Mouse (Mus musculus) midbrain, embryonic 13.5 days (tissue): ENCODE measurements around the gene Rufy2. TPM values are rescaled to one million over a fixed set of nuclear protein-coding genes. Genes with fewer than 3 reads are reported as not detected.
"Not testable (repeated sequence)": the region's sequence is repeated elsewhere in the genome, so short reads cannot be mapped to it uniquely, and the experiment has no call there.

Experiments
- ATAC-seq: fragments of 200-750 bp; cut with Nextera tagmentation; 2 replicates; pipeline ENCODE4 v1.8.0; 2017; ENCODE audit warnings: mild to moderate bottlenecking, moderate TSS enrichment, moderate library complexity
- H3K27ac ChIP-seq: fragments of 300-500 bp; sonication (generic); 2 replicates; pipeline ENCODE4 v1.5.1; 2015; ENCODE audit warnings: inconsistent platforms, mild to moderate bottlenecking, moderate library complexity
- H3K27me3 ChIP-seq: fragments of 300-500 bp; sonication (generic); 2 replicates; pipeline ENCODE4 v1.6.1; 2015; ENCODE audit warnings: mild to moderate bottlenecking, inconsistent platforms
- H3K36me3 ChIP-seq: fragments of 300-500 bp; sonication (generic); 2 replicates; pipeline ENCODE4 v1.6.1; 2015; ENCODE audit warnings: mild to moderate bottlenecking, inconsistent platforms
- H3K4me1 ChIP-seq: fragments of 300-500 bp; sonication (generic); replicated peaks from 2 replicates; pipeline ENCODE4 v1.6.1; 2015; ENCODE audit warnings: inconsistent platforms
- H3K4me2 ChIP-seq: fragments of 300-500 bp; sonication (generic); replicated peaks from 2 replicates; pipeline ENCODE4 v1.6.1; 2015; ENCODE audit warnings: moderate library complexity, mild to moderate bottlenecking, inconsistent platforms
- H3K4me3 ChIP-seq: fragments of 300-500 bp; sonication (generic); replicated peaks from 2 replicates; pipeline ENCODE4 v1.5.1; 2015; ENCODE audit warnings: mild to moderate bottlenecking, inconsistent platforms
- H3K9ac ChIP-seq: fragments of 300-500 bp; sonication (generic); replicated peaks from 2 replicates; pipeline ENCODE4 v1.6.1; 2015; ENCODE audit warnings: mild to moderate bottlenecking, inconsistent platforms
- H3K9me3 ChIP-seq: fragments of 300-500 bp; sonication (generic); 2 replicates; pipeline ENCODE4 v1.6.1; 2016; ENCODE audit warnings: mild to moderate bottlenecking, inconsistent platforms
- WGBS: fragments of 180-500 bp; shearing (Covaris S2); methylation state at CpG from one replicate; pipeline ENCODE4 v1.1.7; 2015; 5-methylcytosine and 5-hydroxymethylcytosine counted together
- polyA plus RNA-seq: library from polyadenylated mRNA; unstranded; fragments of >200 nt; fragmentation: Nextera tagmentation; extraction: Ambion mirVana; gene quantifications from 2 replicates; pipeline ENCODE4 v1.2.1, GENCODE M21; 2015

The Rufy2 gene
- polyA plus RNA-seq, 1 experiment from 2014 or later: 51.7 TPM

- Histone ChIP-seq H3K27ac (no peak overlapping the region), H3K36me3 (no peaks in the 10 kb centered on the region), H3K4me1 (peaks cover 18% of the 10 kb centered on the region), H3K9me3 (no peaks in the 10 kb centered on the region), H3K9ac (no peak overlapping the region), H3K27me3 (no peaks in the 10 kb centered on the region), H3K4me3 (no peak overlapping the region), H3K4me2 (no peak overlapping the region)
- no peak for ATAC-seq
- WGBS: 77% methylated on average over 3 of the region's 3 CpGs
These were observed 52.2 kb downstream of the Rufy2 start for GRCm38 (mm10) chr10:63032267-63032666.

- Histone ChIP-seq H3K27me3 (no peaks in the 10 kb centered on the region), H3K9me3 (no peaks in the 10 kb centered on the region), H3K4me1 (peaks cover 11% of the 10 kb centered on the region), H3K36me3 (no peaks in the 10 kb centered on the region), H3K9ac (no peak overlapping the region), H3K4me3 (no peak overlapping the region), H3K4me2 (no peak overlapping the region), H3K27ac (no peak overlapping the region)
- 74% methylated on average over 3 of the region's 3 CpGs for WGBS
- ATAC-seq: no peak
These were observed 52.9 kb downstream of the Rufy2 start for GRCm38 (mm10) chr10:63032956-63033355.

- no peak for ATAC-seq
- no peak overlapping the region for H3K9ac ChIP-seq
- WGBS: 86% methylated on average over 14 of the region's 14 CpGs
These were observed 58.7 kb downstream of the Rufy2 start for GRCm38 (mm10) chr10:63038571-63039320.

GRCm38 (mm10) chr10:63039867-63040628, 60.0 kb downstream of the Rufy2 start:
- no peak for ATAC-seq
- H3K9ac ChIP-seq: no peak overlapping the region
- 67% methylated on average over 5 of the region's 5 CpGs for WGBS
- no peaks in the 10 kb centered on the region for H3K4me1 ChIP-seq
- H3K4me2 ChIP-seq: no peak overlapping the region
- H3K27ac ChIP-seq: no peak overlapping the region
- H3K27me3 ChIP-seq: no peaks in the 10 kb centered on the region
- H3K9me3 ChIP-seq: no peaks in the 10 kb centered on the region
- H3K36me3 ChIP-seq: no peaks in the 10 kb centered on the region
- no peak overlapping the region for H3K4me3 ChIP-seq

More at GRCm38 (mm10) chr10:63038571-63039320, 58.7 kb downstream of the Rufy2 start:
- Histone ChIP-seq H3K27me3 (no peaks in the 10 kb centered on the region), H3K27ac (no peak overlapping the region), H3K9me3 (no peaks in the 10 kb centered on the region), H3K36me3 (no peaks in the 10 kb centered on the region), H3K4me1 (no peaks in the 10 kb centered on the region), H3K4me2 (no peak overlapping the region), H3K4me3 (no peak overlapping the region)

- H3K4me3 ChIP-seq: no peak overlapping the region
- ATAC-seq: no peak
- no peak overlapping the region for H3K4me2 ChIP-seq
- H3K27me3 ChIP-seq: no peaks in the 10 kb centered on the region
- WGBS: 71% methylated on average over 3 of the region's 3 CpGs
- H3K9me3 ChIP-seq: no peaks in the 10 kb centered on the region
- no peaks in the 10 kb centered on the region for H3K4me1 ChIP-seq
- H3K27ac ChIP-seq: no peak overlapping the region
- no peaks in the 10 kb centered on the region for H3K36me3 ChIP-seq
- H3K9ac ChIP-seq: no peak overlapping the region
These were observed 63.1 kb downstream of the Rufy2 start for GRCm38 (mm10) chr10:63043154-63043553.

GRCm38 (mm10) chr10:63047751-63048150, 67.7 kb downstream of the Rufy2 start:
- H3K4me2 ChIP-seq: no peak overlapping the region
- ATAC-seq: no peak
- H3K36me3 ChIP-seq: no peaks in the 10 kb centered on the region
- no peaks in the 10 kb centered on the region for H3K27me3 ChIP-seq
- no peak overlapping the region for H3K27ac ChIP-seq
- no peaks in the 10 kb centered on the region for H3K9me3 ChIP-seq
- H3K9ac ChIP-seq: no peak overlapping the region
- 94% methylated on average over 8 of the region's 8 CpGs for WGBS
- H3K4me1 ChIP-seq: no peaks in the 10 kb centered on the region
- H3K4me3 ChIP-seq: no peak overlapping the region

GRCm38 (mm10) chr10:63049106-63049505, 69.1 kb downstream of the Rufy2 start:
- Histone ChIP-seq H3K4me2 (no peak overlapping the region), H3K4me3 (no peak overlapping the region), H3K4me1 (no peaks in the 10 kb centered on the region), H3K9me3 (no peaks in the 10 kb centered on the region), H3K36me3 (no peaks in the 10 kb centered on the region), H3K9ac (no peak overlapping the region), H3K27me3 (no peaks in the 10 kb centered on the region), H3K27ac (no peak overlapping the region)
- 92% methylated on average over 2 of the region's 2 CpGs for WGBS
- ATAC-seq: no peak

- Histone ChIP-seq H3K9me3 (no peaks in the 10 kb centered on the region), H3K4me1 (no peaks in the 10 kb centered on the region), H3K4me2 (no peak overlapping the region), H3K27ac (no peak overlapping the region), H3K9ac (no peak overlapping the region), H3K4me3 (no peak overlapping the region), H3K27me3 (no peaks in the 10 kb centered on the region), H3K36me3 (no peaks in the 10 kb centered on the region)
- WGBS: 75% methylated on average over 7 of the region's 7 CpGs
- ATAC-seq: no peak
These were observed 71.2 kb downstream of the Rufy2 start for GRCm38 (mm10) chr10:63051267-63051666.

- H3K4me3 ChIP-seq: no peak overlapping the region
- no peak overlapping the region for H3K27ac ChIP-seq
- no peaks in the 10 kb centered on the region for H3K9me3 ChIP-seq
- ATAC-seq: no peak
- WGBS: 86% methylated on average over 6 of the region's 6 CpGs
- H3K4me2 ChIP-seq: no peak overlapping the region
- no peak overlapping the region for H3K9ac ChIP-seq
- no peaks in the 10 kb centered on the region for H3K36me3 ChIP-seq
- H3K27me3 ChIP-seq: no peaks in the 10 kb centered on the region
- no peaks in the 10 kb centered on the region for H3K4me1 ChIP-seq
These were observed 72.0 kb downstream of the Rufy2 start for GRCm38 (mm10) chr10:63052011-63052410.

- H3K27me3 ChIP-seq: no peaks in the 10 kb centered on the region
- no peak overlapping the region for H3K4me3 ChIP-seq
- no peak overlapping the region for H3K4me2 ChIP-seq
- no peaks in the 10 kb centered on the region for H3K4me1 ChIP-seq
- no peaks in the 10 kb centered on the region for H3K9me3 ChIP-seq
- no peak for ATAC-seq
- H3K27ac ChIP-seq: no peak overlapping the region
- no peaks in the 10 kb centered on the region for H3K36me3 ChIP-seq
- WGBS: 57% methylated on average over 6 of the region's 6 CpGs
- H3K9ac ChIP-seq: no peak overlapping the region
These were observed 73.0 kb downstream of the Rufy2 start for GRCm38 (mm10) chr10:63053007-63053406.

- H3K4me2 ChIP-seq, H3K9me3 ChIP-seq, H3K9ac ChIP-seq, H3K4me3 ChIP-seq, H3K36me3 ChIP-seq, H3K27me3 ChIP-seq, ATAC-seq, H3K27ac ChIP-seq, H3K4me1 ChIP-seq: not testable (repeated sequence)
- 94% methylated on average over 6 of the region's 6 CpGs for WGBS
These were observed 74.0 kb downstream of the Rufy2 start for GRCm38 (mm10) chr10:63054071-63054470.

- ATAC-seq: no peak
- Histone ChIP-seq H3K4me2 (no peak overlapping the region), H3K4me3 (no peak overlapping the region), H3K27me3 (no peaks in the 10 kb centered on the region), H3K9me3 (no peaks in the 10 kb centered on the region), H3K9ac (no peak overlapping the region), H3K36me3 (no peaks in the 10 kb centered on the region), H3K27ac (no peak overlapping the region), H3K4me1 (no peaks in the 10 kb centered on the region)
- 69% methylated on average over 2 of the region's 2 CpGs for WGBS
These were observed 74.6 kb downstream of the Rufy2 start for GRCm38 (mm10) chr10:63054586-63054985.
